Mouse (Mus musculus): Measurements from ENCODE around the gene 4930539E08Rik. TPM values are rescaled to one million over a fixed set of nuclear protein-coding genes. Genes with fewer than 3 reads are reported as not detected.

Gene 4930539E08Rik
- polyA plus RNA-seq, 1 experiment = 4.9 TPM

DNA sequence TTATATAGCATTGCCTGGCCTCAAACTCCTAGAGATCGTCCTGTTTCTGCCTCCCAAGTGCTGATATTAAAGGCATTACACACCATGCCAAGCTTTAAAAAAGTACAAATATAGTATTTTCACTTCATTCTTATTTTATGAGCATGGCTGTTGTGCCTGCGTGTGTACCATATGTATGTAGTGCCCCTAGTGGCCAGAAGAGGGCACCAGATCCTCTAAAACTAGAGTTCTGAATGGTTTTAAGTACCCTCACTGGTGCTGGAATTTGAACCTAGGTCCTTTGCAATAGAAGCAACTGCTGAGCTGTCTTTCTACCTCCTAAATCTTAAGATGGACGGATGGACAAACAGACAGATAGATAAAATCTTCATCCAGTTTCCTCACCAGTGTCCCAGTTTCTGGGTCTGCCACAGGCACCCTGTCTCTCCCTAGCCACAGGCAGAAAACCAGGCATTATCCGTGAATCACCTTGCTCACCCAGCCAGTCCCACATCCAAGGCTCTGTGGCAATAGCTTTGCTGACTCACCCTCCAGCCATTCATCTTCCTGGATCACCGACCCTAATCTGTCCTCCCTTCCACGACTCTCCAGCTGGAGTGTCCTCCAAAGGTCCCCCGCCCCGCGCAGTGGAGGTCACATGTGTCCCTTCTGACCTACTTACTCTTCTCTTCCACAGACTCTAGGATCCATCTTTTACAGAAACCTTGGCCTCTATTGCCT lies 59.8 kb downstream of the 4930539E08Rik start:
- H3K4me1 ChIP-seq (ENCODE audit: control insufficient read depth, insufficient read depth, low read length) = peaks cover 13% of the 10 kb centered on the region
- TF ChIP-seq POLR2A (IDR thresholded peaks at IDR 0.05; ENCODE audit: control insufficient read depth, low read depth, low read length) (no peak), CTCF (IDR thresholded peaks at IDR 0.05; ENCODE audit: control insufficient read depth, insufficient read depth, insufficient replicate concordance, low read depth, low read length) (no peak)

DNA sequence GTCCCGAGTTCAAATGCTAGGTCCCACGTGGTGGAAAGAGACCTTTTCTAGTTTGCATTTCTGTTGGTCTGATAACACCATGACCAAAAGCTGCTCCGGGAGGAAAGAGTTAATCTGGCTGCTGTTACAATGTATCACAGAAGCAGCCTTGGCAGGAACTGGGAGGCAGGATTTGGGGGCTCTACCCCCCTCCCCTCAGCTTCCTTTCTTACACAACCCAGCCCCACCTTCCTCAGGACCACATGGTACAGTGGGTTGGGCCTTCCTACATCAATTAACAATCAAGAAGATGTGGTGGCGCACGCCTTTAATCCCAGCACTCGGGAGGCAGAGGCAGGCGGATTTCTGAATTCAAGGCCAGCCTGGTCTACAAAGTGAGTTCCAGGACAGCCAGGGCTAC lies 60.7 kb downstream of the 4930539E08Rik start:
- Histone ChIP-seq H3K4me3 (ENCODE audit: control insufficient read depth, low read depth, low read length) (no peak overlapping the region), H3K36me3 (ENCODE audit: control insufficient read depth, insufficient read depth, low read length) (no peaks in the 10 kb centered on the region), H3K27me3 (ENCODE audit: control insufficient read depth, insufficient read depth, low read length) (peaks cover 2% of the 10 kb centered on the region; the same call in 1 of the 2 replicates), H3K27ac (ENCODE audit: control insufficient read depth, insufficient read depth, low read depth, low read length) (no peak overlapping the region), H3K4me1 (ENCODE audit: control insufficient read depth, insufficient read depth, low read length) (peaks cover 13% of the 10 kb centered on the region)
- TF ChIP-seq POLR2A (IDR thresholded peaks at IDR 0.05; ENCODE audit: control insufficient read depth, low read depth, low read length) (no peak), CTCF (IDR thresholded peaks at IDR 0.05; ENCODE audit: control insufficient read depth, insufficient read depth, insufficient replicate concordance, low read depth, low read length) (no peak)

More for the DNA sequence above, 59.8 kb downstream of the 4930539E08Rik start:
- peaks cover 2% of the 10 kb centered on the region; the same call in 1 of the 2 replicates for H3K27me3 ChIP-seq (ENCODE audit: control insufficient read depth, insufficient read depth, low read length)
- no peak overlapping the region for H3K4me3 ChIP-seq (ENCODE audit: control insufficient read depth, low read depth, low read length)
- no peaks in the 10 kb centered on the region for H3K36me3 ChIP-seq (ENCODE audit: control insufficient read depth, insufficient read depth, low read length)
- no peak overlapping the region for H3K27ac ChIP-seq (ENCODE audit: control insufficient read depth, insufficient read depth, low read depth, low read length)

DNA sequence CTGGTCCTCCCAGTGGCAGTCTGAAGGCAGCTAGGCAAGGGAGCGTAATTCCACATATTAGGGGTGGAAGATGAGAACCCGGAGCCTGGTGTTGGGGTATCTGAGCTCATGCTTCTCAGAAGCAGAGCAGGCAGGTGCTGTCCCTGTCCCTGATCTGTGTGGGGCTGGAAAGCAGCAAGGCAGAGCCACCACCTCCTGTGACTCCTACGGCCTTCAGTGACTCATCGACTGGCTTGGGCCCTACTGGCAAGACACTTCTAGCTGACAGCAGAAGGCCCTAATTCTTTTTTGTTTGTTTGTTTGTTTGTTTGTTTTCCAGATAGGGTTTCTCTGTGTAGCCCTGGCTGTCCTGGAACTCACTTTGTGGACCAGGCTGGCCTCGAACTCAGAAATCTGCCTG lies 64.6 kb downstream of the 4930539E08Rik start:
- TF ChIP-seq CTCF (IDR thresholded peaks at IDR 0.05; ENCODE audit: control insufficient read depth, insufficient read depth, insufficient replicate concordance, low read depth, low read length) (no peak), POLR2A (IDR thresholded peaks at IDR 0.05; ENCODE audit: control insufficient read depth, low read depth, low read length) (no peak)
- H3K27ac ChIP-seq (ENCODE audit: control insufficient read depth, insufficient read depth, low read depth, low read length) = no peak overlapping the region
- H3K36me3 ChIP-seq (ENCODE audit: control insufficient read depth, insufficient read depth, low read length) = no peaks in the 10 kb centered on the region
- H3K27me3 ChIP-seq (ENCODE audit: control insufficient read depth, insufficient read depth, low read length) = no peaks in the 10 kb centered on the region
- H3K4me3 ChIP-seq (ENCODE audit: control insufficient read depth, low read depth, low read length) = no peak overlapping the region
- H3K4me1 ChIP-seq (ENCODE audit: control insufficient read depth, insufficient read depth, low read length) = no peaks in the 10 kb centered on the region

DNA sequence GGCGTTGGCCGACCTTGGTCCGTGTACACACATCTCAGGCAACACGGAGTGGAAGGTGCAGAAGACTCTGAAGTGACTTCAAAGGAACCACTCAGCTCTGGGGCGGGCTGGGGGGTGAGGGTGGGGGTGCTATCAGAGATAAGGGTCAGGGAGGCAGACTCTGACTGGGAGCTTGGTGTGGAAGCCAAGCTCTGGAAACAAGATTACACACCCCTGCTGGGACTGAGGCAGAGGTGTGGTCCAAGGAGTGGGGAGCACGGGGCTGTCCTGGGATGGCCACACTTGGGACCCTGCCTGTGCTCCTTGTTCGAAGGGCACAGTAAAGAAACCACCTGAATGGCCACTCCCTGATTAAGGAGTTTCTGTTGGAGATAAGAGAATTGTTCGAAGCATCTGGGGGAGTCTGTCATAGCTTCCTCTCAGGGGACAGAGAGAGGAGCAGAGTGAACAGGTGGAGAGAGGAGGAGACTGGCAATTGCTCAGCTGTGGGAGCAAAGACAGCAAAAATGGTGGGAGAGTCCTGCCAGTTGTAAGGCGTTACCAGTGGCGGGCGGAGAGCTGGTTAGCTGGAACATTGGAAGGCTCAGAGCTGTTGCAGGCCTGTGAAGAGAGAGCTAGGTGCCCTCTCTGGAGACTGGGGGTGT lies 68.0 kb downstream of the 4930539E08Rik start:
- no peaks in the 10 kb centered on the region for H3K4me1 ChIP-seq (ENCODE audit: control insufficient read depth, insufficient read depth, low read length)
- H3K4me3 ChIP-seq (ENCODE audit: control insufficient read depth, low read depth, low read length) = no peak overlapping the region
- no peak overlapping the region for H3K27ac ChIP-seq (ENCODE audit: control insufficient read depth, insufficient read depth, low read depth, low read length)
- H3K36me3 ChIP-seq (ENCODE audit: control insufficient read depth, insufficient read depth, low read length) = no peaks in the 10 kb centered on the region
- no peak for TF ChIP-seq POLR2A (IDR thresholded peaks at IDR 0.05; ENCODE audit: control insufficient read depth, low read depth, low read length)
- TF ChIP-seq CTCF (IDR thresholded peaks at IDR 0.05; ENCODE audit: control insufficient read depth, insufficient read depth, insufficient replicate concordance, low read depth, low read length) = no peak
- no peaks in the 10 kb centered on the region for H3K27me3 ChIP-seq (ENCODE audit: control insufficient read depth, insufficient read depth, low read length)

Other genes starting within 250 kb of the 4930539E08Rik start
- gene Slc26a8, start 225.1 kb downstream of the 4930539E08Rik start, polyA plus RNA-seq (2012; rRNA removed) = 170 and 188 TPM in 2 replicates
- 10.9 and 14.2 TPM in 2 replicates for gene Mapk14, start 224.0 kb downstream of the 4930539E08Rik start, polyA plus RNA-seq (2012; rRNA removed)
- not detected in 2 replicates for gene AC170998.1, start 189.2 kb downstream of the 4930539E08Rik start, polyA plus RNA-seq (2012; rRNA removed)
- gene Mapk13, start 146.0 kb downstream of the 4930539E08Rik start, polyA plus RNA-seq (2012; rRNA removed) = 2.1 and 2.8 TPM in 2 replicates
- gene Brpf3, start 114.2 kb downstream of the 4930539E08Rik start, polyA plus RNA-seq (2012; rRNA removed) = 134 and 137 TPM in 2 replicates
- gene Pnpla1, start 56.9 kb downstream of the 4930539E08Rik start, polyA plus RNA-seq (2012; rRNA removed) = 0.76 and 0.79 TPM in 2 replicates
- gene Pxt1, start 28.5 kb upstream of the 4930539E08Rik start, polyA plus RNA-seq (2012; rRNA removed) = 189 and 199 TPM in 2 replicates
- gene Kctd20, start 36.6 kb upstream of the 4930539E08Rik start, polyA plus RNA-seq (2012; rRNA removed) = 34.2 and 34.6 TPM in 2 replicates
- 33.9 and 43.7 TPM in 2 replicates for gene Stk38, start 92.7 kb upstream of the 4930539E08Rik start, polyA plus RNA-seq (2012; rRNA removed)
- 75.4 and 83.4 TPM in 2 replicates for gene Srsf3, start 117.3 kb upstream of the 4930539E08Rik start, polyA plus RNA-seq (2012; rRNA removed)
- 10.5 and 11.3 TPM in 2 replicates for gene Cdkn1a, start 175.7 kb upstream of the 4930539E08Rik start, polyA plus RNA-seq (2012; rRNA removed)
- gene Rab44, start 198.8 kb upstream of the 4930539E08Rik start, polyA plus RNA-seq (2012; rRNA removed) = 2.4 TPM in 1 of 2 replicates, not detected in the other

Measured in testis, adult 2 months (tissue).